15 mouse cellular contexts compared by ENCODE assay signal in genomic region chr16:29656901-29657300, GRCm38 (mm10).
A peak's percentile ranks its signal among the peaks of the same experiment; 100 is the strongest.
DNase-seq lines count a peak whose midpoint lies in the region; ATAC-seq and TF ChIP-seq lines count a peak whose summit lies in the region.
"Had no signal": no experiment of that assay in that cellular context is flagged by ENCODE, and none has a peak within 500 bp of the region (broad histone marks: within the 10 kb centered on the region; RNA-seq: fewer than 3 reads in every experiment).

No protein-coding gene starts in this region.

- DNase-seq in embryo, embryonic 11 days: peak; percentile 38
- no peak for DNase-seq in embryo, embryonic 10.5 days (ENCODE audit: low spot score)
- peak; percentile 24 for DNase-seq in layer of hippocampus, adult 11-12 months (ENCODE audit: low spot score)
- DNase-seq in layer of hippocampus, adult 9-10 months (ENCODE audit: low spot score): no peak
- no peak for DNase-seq in neural tube, embryonic 10.5 days (ENCODE audit: extremely low spot score, low spot score)
- DNase-seq in heart, postnatal 14 days: no peak
- DNase-seq: adrenal gland, adult 2 months; gastrocnemius, postnatal 10 days; kidney, postnatal 25 days had no signal

- H3K36me3 ChIP-seq in neural tube, embryonic 13.5 days: peaks cover 10% of the 10 kb centered on the region
- peaks cover 6% of the 10 kb centered on the region for H3K36me3 ChIP-seq in small intestine, adult 2 months (ENCODE audit: control insufficient read depth, insufficient read depth, low read length)
- H3K36me3 ChIP-seq: intestine, embryonic 15.5 days had no signal

- peak; percentile 51; the same call in 1 of the 2 replicates for ATAC-seq in neural tube, embryonic 13.5 days (ENCODE audit: low read depth)
- ATAC-seq: Patski had no signal

- H3K9ac ChIP-seq in neural tube, embryonic 13.5 days: no peak overlapping the region
- H3K9ac ChIP-seq: intestine, embryonic 15.5 days; lung, embryonic 15.5 days had no signal

- no peak overlapping the region for H3K4me2 ChIP-seq in neural tube, embryonic 13.5 days

- no peak overlapping the region for H3K4me3 ChIP-seq in neural tube, embryonic 13.5 days
- H3K4me3 ChIP-seq in small intestine, adult 2 months (ENCODE audit: low read depth, low read length): no peak overlapping the region
- H3K4me3 ChIP-seq: intestine, embryonic 15.5 days; megakaryocyte, embryonic 14.5 days had no signal

- peaks cover 86% of the 10 kb centered on the region for H3K27me3 ChIP-seq in neural tube, embryonic 13.5 days
- H3K27me3 ChIP-seq in small intestine, adult 2 months (ENCODE audit: control insufficient read depth, insufficient read depth, low read length): no peaks in the 10 kb centered on the region
- H3K27me3 ChIP-seq: intestine, embryonic 15.5 days; lung, embryonic 15.5 days; Patski had no signal

- intact Hi-C loops in heart, postnatal 14 days (cut with DNase I): no loop called here

- TF ChIP-seq CTCF in small intestine, adult 2 months (IDR thresholded peaks at IDR 0.05; ENCODE audit: extremely low read depth, insufficient read length, insufficient replicate concordance, low read depth, low read length): no peak

- no peaks in the 10 kb centered on the region for H3K9me3 ChIP-seq in neural tube, embryonic 13.5 days
- H3K9me3 ChIP-seq: intestine, embryonic 15.5 days; lung, embryonic 15.5 days; megakaryocyte, embryonic 14.5 days had no signal

- peaks cover 31% of the 10 kb centered on the region for H3K4me1 ChIP-seq in neural tube, embryonic 13.5 days (replicated peaks)
- H3K4me1 ChIP-seq in small intestine, adult 2 months (ENCODE audit: control insufficient read depth, insufficient read depth, insufficient read length, low read length): peaks cover 15% of the 10 kb centered on the region; the same call in 1 of the 2 replicates
- H3K4me1 ChIP-seq: megakaryocyte, embryonic 14.5 days had no signal

- TF ChIP-seq POLR2A in small intestine, adult 2 months (IDR thresholded peaks at IDR 0.05; ENCODE audit: low read depth, low read length): no peak

- WGBS in neural tube, embryonic 13.5 days: 40% methylated on average over 10 of the region's 10 CpGs
- 71% methylated on average over 10 of the region's 10 CpGs for WGBS in small intestine, adult 2 months

- no peak overlapping the region for H3K27ac ChIP-seq in neural tube, embryonic 13.5 days (replicated peaks)
- peak overlapping the region; percentile 52 for H3K27ac ChIP-seq in small intestine, adult 2 months (ENCODE audit: insufficient read depth, low read depth, low read length)
- H3K27ac ChIP-seq: intestine, embryonic 15.5 days; lung, embryonic 15.5 days had no signal

Comparison
In these comparisons a context has a peak if more than half of its experiments do, and no peak if none do; other contexts are left out.
1. DNase-seq: peak in embryo, embryonic 11 days (single experiment) and layer of hippocampus, adult 11-12 months (single experiment); none in embryo, embryonic 10.5 days (single experiment), layer of hippocampus, adult 9-10 months (single experiment), neural tube, embryonic 10.5 days (single experiment) and heart, postnatal 14 days (0 of 2).